Mouse (Mus musculus) neural tube, embryonic 11.5 days (tissue): Measurements from ENCODE around the gene Stn1. TPM values are rescaled to one million over a fixed set of nuclear protein-coding genes. Genes with fewer than 3 reads are reported as not detected.

Experiments used
- ATAC-seq: fragments of 200-750 bp; cut with Nextera tagmentation; 2 replicates; pipeline ENCODE4 v1.8.0; 2017; ENCODE audit warnings: moderate number of reproducible peaks, mild to moderate bottlenecking, moderate TSS enrichment, moderate library complexity; ENCODE audit not compliant: insufficient read depth, low FRiP score, low TSS enrichment
- DNase-seq: peaks from one replicate; pipeline ENCODE4 v3.0.0-alpha.2; 2015; ENCODE audit warnings: low spot score
- H3K27ac ChIP-seq: fragments of 300-500 bp; sonication (generic); 2 replicates; pipeline ENCODE4 v1.5.1; 2014; ENCODE audit warnings: low read depth, mild to moderate bottlenecking, low read length
- H3K27me3 ChIP-seq: fragments of 300-500 bp; sonication (generic); 2 replicates; pipeline ENCODE4 v1.6.1; 2014; ENCODE audit warnings: mild to moderate bottlenecking, low read length, mixed read lengths; ENCODE audit not compliant: control insufficient read depth, insufficient read depth
- H3K36me3 ChIP-seq: fragments of 300-500 bp; sonication (generic); 2 replicates; pipeline ENCODE4 v1.6.1; 2014; ENCODE audit warnings: mild to moderate bottlenecking, low read length, moderate library complexity, mixed read lengths; ENCODE audit not compliant: control insufficient read depth, insufficient read depth
- H3K4me1 ChIP-seq: fragments of 300-500 bp; sonication (generic); 2 replicates; pipeline ENCODE4 v1.6.1; 2014; ENCODE audit warnings: low read length, mixed read lengths; ENCODE audit not compliant: control insufficient read depth, insufficient read depth
- H3K4me2 ChIP-seq: fragments of 300-500 bp; sonication (generic); 2 replicates; pipeline ENCODE4 v1.6.1; 2014; ENCODE audit warnings: low read depth, mild to moderate bottlenecking, moderate library complexity
- H3K4me3 ChIP-seq: fragments of 300-500 bp; sonication (generic); 2 replicates; pipeline ENCODE4 v1.5.1; 2014; ENCODE audit warnings: low read depth, low read length
- H3K9ac ChIP-seq: fragments of 300-500 bp; sonication (generic); 2 replicates; pipeline ENCODE4 v1.6.1; 2014; ENCODE audit warnings: mild to moderate bottlenecking, low read length
- H3K9me3 ChIP-seq: fragments of 300-500 bp; sonication (generic); 2 replicates; pipeline ENCODE4 v1.6.1; 2016; ENCODE audit warnings: low read length; ENCODE audit not compliant: control insufficient read depth
- WGBS: fragments of 180-500 bp; shearing (Covaris S2); extraction: QIAGEN DNeasy Blood & Tissue Kit; methylation state at CpG from one replicate; pipeline ENCODE4 v1.1.7; 2014; 5-methylcytosine and 5-hydroxymethylcytosine counted together
- polyA plus RNA-seq: library from polyadenylated mRNA; unstranded; fragments of >200 nt; fragmentation: Nextera tagmentation; extraction: Ambion mirVana; gene quantifications from 2 replicates; pipeline ENCODE4 v1.2.1, GENCODE M21; 2014

The Stn1 gene
- polyA plus RNA-seq, 1 experiment from 2014 or later = 56.7 TPM

DNA sequence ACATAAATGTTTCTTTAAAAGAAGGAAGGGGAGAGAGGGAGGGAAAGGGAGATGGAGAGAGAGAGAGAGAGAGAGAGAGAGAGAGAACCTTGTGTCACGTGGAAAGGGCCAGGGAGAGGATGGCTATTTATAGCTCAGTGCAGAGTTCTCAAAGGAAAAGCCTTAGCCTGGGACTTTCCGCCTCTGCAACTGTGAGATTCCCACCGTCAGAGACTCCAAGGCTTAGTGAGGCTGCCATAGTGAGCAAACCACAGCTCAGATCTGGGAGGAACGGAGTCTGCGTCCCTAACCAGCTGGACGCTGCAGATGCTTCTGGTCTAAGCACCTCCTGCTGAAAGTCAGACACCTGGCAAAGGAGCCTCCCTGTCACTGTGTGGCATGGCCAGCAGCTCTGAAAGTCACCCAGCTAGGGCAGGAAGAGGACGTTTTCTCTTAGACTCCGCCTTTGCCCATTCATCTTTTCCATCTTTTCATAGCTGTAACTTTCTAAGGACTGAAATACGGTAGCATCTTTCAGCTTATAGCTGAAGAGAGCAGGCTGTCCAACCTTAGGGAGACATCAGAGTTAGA, 51.2 kb downstream of the Stn1 start:
- ATAC-seq (no peak), DNase-seq (no peak)
- Histone ChIP-seq H3K36me3 (no peaks in the 10 kb centered on the region), H3K4me1 (no peaks in the 10 kb centered on the region), H3K9ac (no peak overlapping the region), H3K27ac (no peak overlapping the region), H3K4me3 (no peak overlapping the region), H3K9me3 (0 out of 2 replicates have a peak, but pooled peaks cover 5% of the 10 kb centered on the region), H3K4me2 (no peak overlapping the region), H3K27me3 (no peaks in the 10 kb centered on the region)
- 46% methylated on average over 9 of the region's 9 CpGs for WGBS

DNA sequence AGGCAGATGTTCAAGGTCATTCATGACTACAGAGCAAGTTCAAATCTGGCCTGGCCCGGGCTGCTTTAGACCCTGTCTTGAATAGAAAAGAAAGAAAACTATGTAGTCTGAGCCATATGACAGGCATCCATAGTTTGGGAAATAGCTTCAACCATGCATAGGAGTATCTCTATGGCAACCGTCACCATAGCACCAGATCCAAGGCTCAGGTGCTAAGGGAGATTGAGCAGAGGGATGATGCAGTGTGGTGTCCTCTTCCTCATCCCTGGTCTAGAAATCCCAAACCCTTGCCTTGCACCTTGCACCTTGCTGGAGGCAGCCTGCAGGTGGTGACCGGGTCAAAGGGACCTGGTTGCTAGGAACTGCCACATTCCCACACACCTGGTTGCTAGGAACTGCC, 53.2 kb downstream of the Stn1 start:
- Histone ChIP-seq H3K9ac (no peak overlapping the region), H3K4me3 (no peak overlapping the region), H3K9me3 (0 out of 2 replicates have a peak, but pooled peaks cover 5% of the 10 kb centered on the region), H3K27me3 (no peaks in the 10 kb centered on the region), H3K4me1 (no peaks in the 10 kb centered on the region), H3K27ac (no peak overlapping the region), H3K4me2 (no peak overlapping the region), H3K36me3 (no peaks in the 10 kb centered on the region)
- ATAC-seq = no peak
- DNase-seq = no peak
- 88% methylated on average over 3 of the region's 3 CpGs for WGBS

DNA sequence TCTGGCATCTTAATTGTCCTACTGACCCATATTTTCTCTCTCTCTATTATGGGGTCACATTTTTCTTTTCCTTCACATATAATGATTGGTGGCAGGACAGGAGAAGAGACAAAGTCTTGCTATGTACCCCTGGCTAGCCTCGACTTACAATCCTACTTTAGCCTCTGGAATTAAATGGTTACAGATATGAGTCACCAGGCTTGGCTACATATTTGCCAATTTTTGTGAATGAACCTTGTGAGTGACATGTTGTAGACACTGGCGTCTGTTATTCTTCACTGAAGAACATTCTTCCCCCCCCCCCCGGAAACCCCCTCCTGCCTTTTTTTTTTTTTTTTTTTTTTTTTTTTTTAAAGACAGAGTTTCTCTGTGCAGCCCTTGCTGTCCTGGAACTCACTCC, 54.0 kb downstream of the Stn1 start:
- Histone ChIP-seq H3K36me3 (no peaks in the 10 kb centered on the region), H3K27ac (no peak overlapping the region), H3K4me2 (no peak overlapping the region), H3K4me1 (no peaks in the 10 kb centered on the region), H3K9me3 (0 out of 2 replicates have a peak, but pooled peaks cover 5% of the 10 kb centered on the region), H3K4me3 (no peak overlapping the region), H3K27me3 (no peaks in the 10 kb centered on the region), H3K9ac (no peak overlapping the region)
- no peak for DNase-seq
- ATAC-seq = no peak
- WGBS = 71% methylated on average over 3 of the region's 3 CpGs

DNA sequence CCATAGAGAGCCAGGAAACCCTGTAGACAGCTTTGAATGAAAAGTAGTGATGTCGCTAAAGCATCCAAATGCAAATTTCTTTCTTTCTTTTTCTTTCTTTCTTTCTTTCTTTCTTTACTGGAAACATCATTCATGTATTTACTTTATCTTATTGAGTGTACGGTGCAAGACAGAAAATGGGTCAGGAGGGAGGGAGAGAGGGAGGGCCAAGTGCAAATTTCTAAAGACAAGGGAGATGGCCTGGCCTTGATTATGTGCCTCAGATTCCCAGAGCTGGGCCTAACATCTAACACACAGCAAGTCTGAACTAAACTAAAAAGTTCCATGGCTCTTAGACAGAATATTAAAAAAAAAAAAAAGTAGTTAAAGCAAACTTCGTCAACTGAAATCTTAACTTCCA, 63.9 kb downstream of the Stn1 start:
- Histone ChIP-seq H3K4me3 (no peak overlapping the region), H3K9me3 (no peaks in the 10 kb centered on the region), H3K4me2 (no peak overlapping the region), H3K27me3 (no peaks in the 10 kb centered on the region), H3K36me3 (no peaks in the 10 kb centered on the region), H3K27ac (peak overlapping the region; percentile 55; the same call in 1 of the 2 replicates), H3K4me1 (0 out of 2 replicates have a peak, but pooled peaks cover 7% of the 10 kb centered on the region), H3K9ac (no peak overlapping the region)
- DNase-seq (no peak), ATAC-seq (no peak)
- 66% methylated on average over 3 of the region's 3 CpGs for WGBS

DNA sequence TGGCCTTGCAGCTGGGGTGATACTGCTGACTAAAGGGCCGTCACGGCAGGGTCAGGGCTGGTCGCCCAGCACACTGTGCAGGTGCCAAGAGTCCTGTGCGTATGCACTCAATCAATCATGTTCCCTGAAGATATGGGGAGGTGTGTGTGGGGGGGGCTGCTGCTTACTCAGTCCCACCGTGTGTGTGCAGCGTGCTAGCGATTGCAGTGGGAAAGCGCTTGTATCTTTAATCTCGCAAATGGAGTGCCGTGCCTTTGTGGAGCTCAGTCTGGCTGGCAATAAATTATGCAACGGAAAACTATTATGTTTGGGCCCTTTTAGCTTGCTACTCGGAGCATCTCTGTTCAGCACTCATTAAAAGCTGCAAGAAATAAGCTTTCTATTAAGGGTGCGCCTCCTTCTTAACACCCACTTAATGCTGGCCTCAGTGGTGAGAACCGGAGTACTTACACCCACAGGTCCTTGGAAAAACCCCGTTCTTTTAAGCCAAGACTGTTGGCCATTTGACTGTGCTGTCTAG, 64.4 kb downstream of the Stn1 start:
- DNase-seq = no peak
- no peak overlapping the region for H3K4me2 ChIP-seq
- H3K27ac ChIP-seq = peak overlapping the region; percentile 55; the same call in 1 of the 2 replicates
- ATAC-seq = peak; percentile 63
- no peak overlapping the region for H3K4me3 ChIP-seq
- no peaks in the 10 kb centered on the region for H3K36me3 ChIP-seq
- H3K27me3 ChIP-seq = no peaks in the 10 kb centered on the region
- H3K9me3 ChIP-seq = no peaks in the 10 kb centered on the region
- H3K4me1 ChIP-seq = 0 out of 2 replicates have a peak, but pooled peaks cover 7% of the 10 kb centered on the region
- no peak overlapping the region for H3K9ac ChIP-seq
- 45% methylated on average over 15 of the region's 15 CpGs for WGBS

DNA sequence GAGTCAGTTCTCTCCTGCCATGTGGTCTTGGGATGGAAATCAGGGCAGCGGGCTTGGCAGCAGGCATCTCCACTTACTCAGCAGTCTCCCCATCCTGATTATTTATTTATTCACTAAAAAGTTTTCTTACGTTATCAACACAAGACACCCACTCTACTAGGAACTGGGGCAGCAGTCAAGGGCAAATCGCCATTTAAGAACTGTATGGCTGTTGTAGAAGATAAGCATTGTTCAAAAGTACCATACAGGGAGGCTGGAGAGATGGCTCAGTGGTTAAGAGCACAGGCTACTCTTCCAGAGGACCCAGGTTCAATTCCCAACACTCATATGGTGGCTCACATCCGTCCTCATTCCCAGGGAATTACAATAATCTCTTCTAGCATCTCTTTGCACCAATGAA, 65.5 kb downstream of the Stn1 start:
- H3K36me3 ChIP-seq = no peaks in the 10 kb centered on the region
- H3K27me3 ChIP-seq = no peaks in the 10 kb centered on the region
- no peaks in the 10 kb centered on the region for H3K9me3 ChIP-seq
- no peak for ATAC-seq
- no peak overlapping the region for H3K9ac ChIP-seq
- no peak for DNase-seq
- 0 out of 2 replicates have a peak, but pooled peaks cover 7% of the 10 kb centered on the region for H3K4me1 ChIP-seq
- H3K27ac ChIP-seq = no peak overlapping the region
- H3K4me2 ChIP-seq = no peak overlapping the region
- no peak overlapping the region for H3K4me3 ChIP-seq
- 80% methylated on average over 4 of the region's 4 CpGs for WGBS

DNA sequence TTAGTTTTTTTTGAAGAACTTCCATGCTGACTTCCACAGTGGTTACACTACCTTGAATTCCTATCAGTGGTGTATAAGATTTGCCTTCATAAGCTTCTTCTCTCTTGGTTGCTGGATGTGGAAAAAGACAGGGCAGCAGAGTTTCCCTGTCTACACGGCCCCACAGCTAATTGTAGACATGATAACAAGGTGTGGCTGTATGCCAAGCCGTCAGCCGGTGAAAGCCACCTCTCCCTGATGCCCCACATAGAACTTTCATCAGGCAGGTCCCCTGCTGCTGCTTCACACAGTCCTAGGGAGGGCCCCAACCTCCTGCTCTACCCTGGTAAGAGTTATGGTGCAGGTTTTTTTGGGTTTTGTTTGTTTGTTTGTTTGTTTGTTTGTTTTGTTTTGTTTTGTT, 68.6 kb downstream of the Stn1 start:
- 83% methylated on average over 3 of the region's 3 CpGs for WGBS
- H3K4me1 ChIP-seq = 0 out of 2 replicates have a peak, but pooled peaks cover 7% of the 10 kb centered on the region

DNA sequence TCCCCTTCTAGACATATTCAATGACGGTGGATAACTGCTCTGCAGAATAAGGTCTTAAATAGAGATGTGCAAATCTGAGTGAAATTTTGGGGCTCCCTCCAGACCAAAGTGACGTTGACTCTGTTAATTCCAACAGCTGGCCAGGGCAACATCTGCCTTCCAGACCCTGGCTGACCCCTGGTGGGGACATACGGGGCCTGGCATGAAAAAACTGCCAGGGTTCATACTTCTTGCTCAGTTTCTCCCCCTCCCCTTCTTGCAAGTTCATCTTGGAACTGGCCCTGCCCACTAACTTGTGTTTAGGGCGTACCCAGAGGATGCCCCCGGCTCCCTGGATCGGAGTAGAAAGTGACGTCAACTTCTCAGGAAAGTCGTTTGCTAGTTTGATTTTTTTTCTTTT, 70.5 kb downstream of the Stn1 start:
- Histone ChIP-seq H3K4me1 (0 out of 2 replicates have a peak, but pooled peaks cover 2% of the 10 kb centered on the region), H3K36me3 (no peaks in the 10 kb centered on the region), H3K4me2 (no peak overlapping the region), H3K4me3 (no peak overlapping the region), H3K9ac (no peak overlapping the region), H3K27ac (no peak overlapping the region), H3K9me3 (no peaks in the 10 kb centered on the region), H3K27me3 (no peaks in the 10 kb centered on the region)
- DNase-seq = no peak
- ATAC-seq = no peak
- WGBS = 71% methylated on average over 8 of the region's 8 CpGs

More for the DNA sequence above, 68.6 kb downstream of the Stn1 start:
- DNase-seq (no peak), ATAC-seq (no peak)
- Histone ChIP-seq H3K4me3 (no peak overlapping the region), H3K9me3 (no peaks in the 10 kb centered on the region), H3K27ac (no peak overlapping the region), H3K9ac (no peak overlapping the region), H3K36me3 (no peaks in the 10 kb centered on the region), H3K4me2 (no peak overlapping the region), H3K27me3 (no peaks in the 10 kb centered on the region)

DNA sequence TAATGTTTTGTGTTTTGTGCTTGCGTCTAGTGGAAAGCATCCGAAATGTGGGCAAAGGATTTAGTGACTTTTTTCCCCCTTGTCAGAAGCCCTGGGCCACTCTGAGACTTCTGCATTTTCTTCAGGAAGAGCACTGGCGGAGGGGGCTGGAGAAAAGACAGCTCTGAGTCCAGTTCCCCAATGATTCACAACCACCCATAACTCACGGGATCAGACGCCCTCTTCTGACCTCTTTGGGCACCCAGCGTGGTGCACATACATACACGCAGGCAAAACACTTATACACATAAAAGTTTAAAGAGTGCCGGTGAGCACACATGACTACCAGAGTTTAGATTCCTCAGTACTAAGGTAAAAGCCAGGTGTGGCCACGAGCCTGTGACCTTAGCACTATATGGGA, 71.8 kb downstream of the Stn1 start:
- Histone ChIP-seq H3K36me3 (no peaks in the 10 kb centered on the region), H3K27me3 (no peaks in the 10 kb centered on the region), H3K4me2 (no peak overlapping the region), H3K4me3 (no peak overlapping the region), H3K9me3 (no peaks in the 10 kb centered on the region), H3K27ac (no peak overlapping the region), H3K4me1 (0 out of 2 replicates have a peak, but pooled peaks cover 4% of the 10 kb centered on the region), H3K9ac (no peak overlapping the region)
- WGBS = 57% methylated on average over 9 of the region's 9 CpGs
- DNase-seq = no peak
- no peak for ATAC-seq
